Mouse (Mus musculus): ENCODE data around the gene 6030445D17Rik. TPM values are rescaled to one million over a fixed set of nuclear protein-coding genes. Genes with fewer than 3 reads are reported as not detected.

Gene 6030445D17Rik
- polyA plus RNA-seq, 1 experiment from 2014 or later, result 0.42 TPM

GRCm38 (mm10) chr4:136466226-136466625 is 4.2 kb downstream of the 6030445D17Rik start:
- ATAC-seq (ENCODE audit: low read depth) (no peak), DNase-seq (ENCODE audit: low spot score) (peak; percentile 76)
- H3K4me2 ChIP-seq (ENCODE audit: low read depth, low read length), result no peak overlapping the region
- H3K4me3 ChIP-seq (ENCODE audit: low read depth, low read length), result no peak overlapping the region
- 0 out of 2 replicates have a peak, but pooled peaks cover 15% of the 10 kb centered on the region for H3K27me3 ChIP-seq (replicated peaks; ENCODE audit: control insufficient read depth, insufficient read depth, low read length)
- H3K36me3 ChIP-seq (ENCODE audit: control insufficient read depth, insufficient read depth, low read length), result no peaks in the 10 kb centered on the region
- WGBS, result 33% methylated on average over 4 of the region's 4 CpGs
- H3K9ac ChIP-seq (ENCODE audit: low read depth, low read length), result no peak overlapping the region
- peak overlapping the region; percentile 39; the same call in 1 of the 2 replicates for H3K27ac ChIP-seq (replicated peaks; ENCODE audit: low read depth, low read length)
- H3K4me1 ChIP-seq (ENCODE audit: control insufficient read depth, insufficient read depth, low read length), result peaks cover 27% of the 10 kb centered on the region
- H3K9me3 ChIP-seq (ENCODE audit: control insufficient read depth, low read length), result no peaks in the 10 kb centered on the region

- Histone ChIP-seq H3K9me3 (ENCODE audit: control insufficient read depth, low read length) (no peaks in the 10 kb centered on the region), H3K4me3 (ENCODE audit: low read depth, low read length) (0 out of 2 replicates have a peak overlapping the region, but pooled peaks have one; percentile 89), H3K4me1 (ENCODE audit: control insufficient read depth, insufficient read depth, low read length) (peaks cover 30% of the 10 kb centered on the region), H3K27me3 (replicated peaks; ENCODE audit: control insufficient read depth, insufficient read depth, low read length) (0 out of 2 replicates have a peak, but pooled peaks cover 3% of the 10 kb centered on the region), H3K4me2 (ENCODE audit: low read depth, low read length) (peak overlapping the region; percentile 59), H3K9ac (ENCODE audit: low read depth, low read length) (no peak overlapping the region), H3K36me3 (ENCODE audit: control insufficient read depth, insufficient read depth, low read length) (no peaks in the 10 kb centered on the region), H3K27ac (replicated peaks; ENCODE audit: low read depth, low read length) (0 out of 2 replicates have a peak overlapping the region, but pooled peaks have one; percentile 98)
- 73% methylated on average over 14 of the region's 14 CpGs for WGBS
- peak; percentile 60 for DNase-seq (ENCODE audit: low spot score)
- no peak for ATAC-seq (ENCODE audit: low read depth)
Observed at GRCm38 (mm10) chr4:136468553-136469327, 6.7 kb downstream of the 6030445D17Rik start.

- peak within 1 kb of the TSS; percentile 94 for H3K9ac ChIP-seq (ENCODE audit: low read depth, low read length)
- no peaks in the 10 kb centered on the region for H3K27me3 ChIP-seq (replicated peaks; ENCODE audit: control insufficient read depth, insufficient read depth, low read length)
- peaks cover 30% of the 10 kb centered on the region for H3K4me1 ChIP-seq (ENCODE audit: control insufficient read depth, insufficient read depth, low read length)
- H3K9me3 ChIP-seq (ENCODE audit: control insufficient read depth, low read length), result no peaks in the 10 kb centered on the region
- H3K4me3 ChIP-seq (ENCODE audit: low read depth, low read length), result peak within 1 kb of the TSS; percentile 89
- WGBS, result 3% methylated on average over 19 of the region's 36 CpGs
- peak within 1 kb of the TSS; percentile 98 for H3K27ac ChIP-seq (replicated peaks; ENCODE audit: low read depth, low read length)
- H3K36me3 ChIP-seq (ENCODE audit: control insufficient read depth, insufficient read depth, low read length), result no peaks in the 10 kb centered on the region
- peak within 1 kb of the TSS; percentile 59 for H3K4me2 ChIP-seq (ENCODE audit: low read depth, low read length)
- ATAC-seq (ENCODE audit: low read depth), result peak; percentile 92
- peak; percentile 95 for DNase-seq (ENCODE audit: low spot score)
Observed at GRCm38 (mm10) chr4:136469371-136469903, 7.4 kb downstream of the 6030445D17Rik start, which contains the start of gene Luzp1. Luzp1 (plus strand) TSS chr4:136469761.

GRCm38 (mm10) chr4:136469941-136470346 is 7.9 kb downstream of the 6030445D17Rik start:
- no peaks in the 10 kb centered on the region for H3K9me3 ChIP-seq (ENCODE audit: control insufficient read depth, low read length)
- H3K4me2 ChIP-seq (ENCODE audit: low read depth, low read length), result peak overlapping the region; percentile 59
- WGBS, result 0% methylated on average over 12 of the region's 55 CpGs
- peak overlapping the region; percentile 89 for H3K4me3 ChIP-seq (ENCODE audit: low read depth, low read length)
- DNase-seq (ENCODE audit: low spot score) (peak; percentile 92), ATAC-seq (ENCODE audit: low read depth) (peak; percentile 86)
- peaks cover 30% of the 10 kb centered on the region for H3K4me1 ChIP-seq (ENCODE audit: control insufficient read depth, insufficient read depth, low read length)
- H3K27me3 ChIP-seq (replicated peaks; ENCODE audit: control insufficient read depth, insufficient read depth, low read length), result no peaks in the 10 kb centered on the region
- H3K9ac ChIP-seq (ENCODE audit: low read depth, low read length), result peak overlapping the region; percentile 94
- H3K27ac ChIP-seq (replicated peaks; ENCODE audit: low read depth, low read length), result peak overlapping the region; percentile 98
- no peaks in the 10 kb centered on the region for H3K36me3 ChIP-seq (ENCODE audit: control insufficient read depth, insufficient read depth, low read length)

- peak; percentile 23 for ATAC-seq (ENCODE audit: low read depth)
- no peaks in the 10 kb centered on the region for H3K36me3 ChIP-seq (ENCODE audit: control insufficient read depth, insufficient read depth, low read length)
- WGBS, result 1% methylated on average over 25 of the region's 58 CpGs
- no peaks in the 10 kb centered on the region for H3K9me3 ChIP-seq (ENCODE audit: control insufficient read depth, low read length)
- H3K9ac ChIP-seq (ENCODE audit: low read depth, low read length), result peak overlapping the region; percentile 94
- peak; percentile 82 for DNase-seq (ENCODE audit: low spot score)
- peak overlapping the region; percentile 59 for H3K4me2 ChIP-seq (ENCODE audit: low read depth, low read length)
- H3K4me1 ChIP-seq (ENCODE audit: control insufficient read depth, insufficient read depth, low read length), result peaks cover 30% of the 10 kb centered on the region
- peak overlapping the region; percentile 98 for H3K27ac ChIP-seq (replicated peaks; ENCODE audit: low read depth, low read length)
- peak overlapping the region; percentile 89 for H3K4me3 ChIP-seq (ENCODE audit: low read depth, low read length)
- H3K27me3 ChIP-seq (replicated peaks; ENCODE audit: control insufficient read depth, insufficient read depth, low read length), result no peaks in the 10 kb centered on the region
Observed at GRCm38 (mm10) chr4:136470347-136471071, 8.5 kb downstream of the 6030445D17Rik start.

GRCm38 (mm10) chr4:136476692-136477091 is 14.6 kb downstream of the 6030445D17Rik start:
- no peak overlapping the region for H3K27ac ChIP-seq (replicated peaks; ENCODE audit: low read depth, low read length)
- 97% methylated on average over 1 of the region's 1 CpGs for WGBS
- peaks cover 7% of the 10 kb centered on the region; the same call in 1 of the 2 replicates for H3K4me1 ChIP-seq (ENCODE audit: control insufficient read depth, insufficient read depth, low read length)
- no peaks in the 10 kb centered on the region for H3K36me3 ChIP-seq (ENCODE audit: control insufficient read depth, insufficient read depth, low read length)
- no peak overlapping the region for H3K4me2 ChIP-seq (ENCODE audit: low read depth, low read length)
- H3K4me3 ChIP-seq (ENCODE audit: low read depth, low read length), result no peak overlapping the region
- ATAC-seq (ENCODE audit: low read depth), result no peak
- no peaks in the 10 kb centered on the region for H3K27me3 ChIP-seq (replicated peaks; ENCODE audit: control insufficient read depth, insufficient read depth, low read length)
- no peaks in the 10 kb centered on the region for H3K9me3 ChIP-seq (ENCODE audit: control insufficient read depth, low read length)
- no peak for DNase-seq (ENCODE audit: low spot score)
- no peak overlapping the region for H3K9ac ChIP-seq (ENCODE audit: low read depth, low read length)

GRCm38 (mm10) chr4:136486549-136486948 is 24.5 kb downstream of the 6030445D17Rik start:
- Histone ChIP-seq H3K27me3 (replicated peaks; ENCODE audit: control insufficient read depth, insufficient read depth, low read length) (no peaks in the 10 kb centered on the region), H3K9ac (ENCODE audit: low read depth, low read length) (no peak overlapping the region), H3K27ac (replicated peaks; ENCODE audit: low read depth, low read length) (no peak overlapping the region), H3K4me1 (ENCODE audit: control insufficient read depth, insufficient read depth, low read length) (no peaks in the 10 kb centered on the region), H3K4me3 (ENCODE audit: low read depth, low read length) (no peak overlapping the region), H3K4me2 (ENCODE audit: low read depth, low read length) (no peak overlapping the region), H3K36me3 (ENCODE audit: control insufficient read depth, insufficient read depth, low read length) (0 out of 2 replicates have a peak, but pooled peaks cover 3% of the 10 kb centered on the region), H3K9me3 (ENCODE audit: control insufficient read depth, low read length) (0 out of 2 replicates have a peak, but pooled peaks cover 9% of the 10 kb centered on the region)
- DNase-seq (ENCODE audit: low spot score) (no peak), ATAC-seq (ENCODE audit: low read depth) (no peak)
- WGBS, result 76% methylated on average over 2 of the region's 2 CpGs

- Histone ChIP-seq H3K4me3 (ENCODE audit: low read depth, low read length) (no peak overlapping the region), H3K27me3 (replicated peaks; ENCODE audit: control insufficient read depth, insufficient read depth, low read length) (no peaks in the 10 kb centered on the region), H3K4me2 (ENCODE audit: low read depth, low read length) (no peak overlapping the region), H3K27ac (replicated peaks; ENCODE audit: low read depth, low read length) (no peak overlapping the region), H3K36me3 (ENCODE audit: control insufficient read depth, insufficient read depth, low read length) (no peaks in the 10 kb centered on the region), H3K9me3 (ENCODE audit: control insufficient read depth, low read length) (no peaks in the 10 kb centered on the region), H3K4me1 (ENCODE audit: control insufficient read depth, insufficient read depth, low read length) (0 out of 2 replicates have a peak, but pooled peaks cover 4% of the 10 kb centered on the region), H3K9ac (ENCODE audit: low read depth, low read length) (no peak overlapping the region)
- DNase-seq (ENCODE audit: low spot score) (no peak), ATAC-seq (ENCODE audit: low read depth) (no peak)
Observed at GRCm38 (mm10) chr4:136495993-136496392, 33.9 kb downstream of the 6030445D17Rik start.

Measured in embryonic facial prominence, embryonic 14.5 days (tissue).